Mouse (Mus musculus) olfactory bulb, adult 2 months (tissue): Measurements from ENCODE around the gene Padi2. TPM values are rescaled to one million over a fixed set of nuclear protein-coding genes. Genes with fewer than 3 reads are reported as not detected.

Experiments
- H3K27ac ChIP-seq: fragments of 200-500 bp; 2 replicates; pipeline ENCODE4 v1.5.1; 2012; ENCODE audit warnings: low read depth, low read length; ENCODE audit not compliant: insufficient read depth
- H3K4me1 ChIP-seq: fragments of 200-500 bp; 2 replicates; pipeline ENCODE4 v1.6.1; 2012; ENCODE audit warnings: low read length; ENCODE audit not compliant: control insufficient read depth, insufficient read depth
- H3K4me3 ChIP-seq: fragments of 200-500 bp; 2 replicates; pipeline ENCODE4 v1.5.1; 2012; ENCODE audit warnings: mild to moderate bottlenecking, low read depth, low read length, moderate library complexity; ENCODE audit not compliant: insufficient read depth
- CTCF ChIP-seq: fragments of 200-500 bp; IDR thresholded peaks from 2 replicates; pipeline ENCODE4 v1.5.1; 2012; ENCODE audit warnings: low read depth, mild to moderate bottlenecking, low read length, moderate library complexity; ENCODE audit not compliant: insufficient read depth
- POLR2A ChIP-seq: fragments of 200-500 bp; IDR thresholded peaks from 2 replicates; pipeline ENCODE4 v1.6.1; 2012; ENCODE audit warnings: mild to moderate bottlenecking, low read depth, low read length, moderate library complexity; ENCODE audit not compliant: insufficient read depth
- WGBS: fragments of 180-500 bp; shearing (Covaris S2); methylation state at CpG from one replicate; pipeline ENCODE4 v1.1.7; 2018; 5-methylcytosine and 5-hydroxymethylcytosine counted together
- polyA plus RNA-seq: library from polyadenylated mRNA; stranded (reverse); fragments of >200 nt; gene quantifications from 2 replicates; pipeline ENCODE4 v1.2.4, GENCODE M21; 2012; ENCODE audit warnings: low replicate concordance; ENCODE audit not compliant: missing spikeins, insufficient read depth, insufficient read length

Padi2 gene
- polyA plus RNA-seq, 1 experiment, result not detected

- Histone ChIP-seq H3K27ac (0 out of 2 replicates have a peak overlapping the region, but pooled peaks have one; percentile 3), H3K4me3 (no peak overlapping the region), H3K4me1 (peaks cover 45% of the 10 kb centered on the region)
- 86% methylated on average over 10 of the region's 10 CpGs for WGBS
- no peak for TF ChIP-seq POLR2A
- TF ChIP-seq CTCF, result no peak
These were observed 53.8 kb downstream of the Padi2 start for GRCm38 (mm10) chr4:140959715-140960479.

GRCm38 (mm10) chr4:140960781-140961466 is 54.8 kb downstream of the Padi2 start, which contains the start of gene Sdhb:
TSS of gene Sdhb (plus strand) at chr4:140961203.
- TF ChIP-seq POLR2A (peak; percentile 60), CTCF (no peak)
- H3K27ac ChIP-seq, result peak within 1 kb of the TSS; percentile 94
- H3K4me3 ChIP-seq, result peak within 1 kb of the TSS; percentile 64
- WGBS, result 2% methylated on average over 36 of the region's 37 CpGs
- peaks cover 44% of the 10 kb centered on the region for H3K4me1 ChIP-seq

DNA sequence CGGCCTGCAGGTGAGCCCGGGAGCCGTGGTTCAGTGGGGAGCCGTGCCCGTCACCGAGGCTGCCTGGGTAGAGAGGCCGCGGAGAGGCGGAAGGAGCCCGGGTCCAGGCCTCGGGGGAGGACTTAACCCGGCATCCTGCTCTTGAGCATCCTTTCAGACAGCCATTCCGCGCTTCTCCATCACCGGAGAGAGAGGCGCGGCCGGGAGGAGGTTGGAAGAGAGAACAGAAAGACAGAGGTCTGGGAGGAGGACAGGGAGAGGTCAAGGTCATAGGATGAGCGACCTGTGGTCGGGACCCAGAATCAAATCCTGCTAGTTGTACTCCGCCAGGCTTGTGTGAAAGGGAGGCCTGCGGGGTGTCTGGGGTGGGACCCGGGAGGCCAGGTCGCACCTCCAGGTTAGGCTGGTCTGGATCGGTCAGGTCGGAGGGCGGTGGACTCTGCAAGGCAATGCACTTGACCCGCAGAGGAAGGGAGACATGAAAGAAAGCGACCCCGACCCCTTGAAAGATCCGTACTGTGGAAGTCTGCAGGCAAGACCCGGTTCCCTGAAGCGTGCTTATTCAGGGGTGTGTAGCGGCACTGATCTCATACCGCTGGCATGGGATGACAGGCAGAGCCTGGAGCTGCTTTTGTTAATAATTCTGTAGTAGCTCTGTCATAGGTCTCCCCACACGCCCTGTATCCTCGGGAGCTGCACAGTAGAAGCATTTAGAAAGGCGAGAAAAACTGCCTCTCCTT is 55.5 kb downstream of the Padi2 start:
- TF ChIP-seq POLR2A, result peak; percentile 16; the same call in 1 of the 2 replicates
- no peak for TF ChIP-seq CTCF
- under 1% methylated on average over 38 of the region's 38 CpGs for WGBS
- H3K27ac ChIP-seq, result peak overlapping the region; percentile 90
- H3K4me3 ChIP-seq, result peak overlapping the region; percentile 64
- H3K4me1 ChIP-seq, result peaks cover 48% of the 10 kb centered on the region

DNA sequence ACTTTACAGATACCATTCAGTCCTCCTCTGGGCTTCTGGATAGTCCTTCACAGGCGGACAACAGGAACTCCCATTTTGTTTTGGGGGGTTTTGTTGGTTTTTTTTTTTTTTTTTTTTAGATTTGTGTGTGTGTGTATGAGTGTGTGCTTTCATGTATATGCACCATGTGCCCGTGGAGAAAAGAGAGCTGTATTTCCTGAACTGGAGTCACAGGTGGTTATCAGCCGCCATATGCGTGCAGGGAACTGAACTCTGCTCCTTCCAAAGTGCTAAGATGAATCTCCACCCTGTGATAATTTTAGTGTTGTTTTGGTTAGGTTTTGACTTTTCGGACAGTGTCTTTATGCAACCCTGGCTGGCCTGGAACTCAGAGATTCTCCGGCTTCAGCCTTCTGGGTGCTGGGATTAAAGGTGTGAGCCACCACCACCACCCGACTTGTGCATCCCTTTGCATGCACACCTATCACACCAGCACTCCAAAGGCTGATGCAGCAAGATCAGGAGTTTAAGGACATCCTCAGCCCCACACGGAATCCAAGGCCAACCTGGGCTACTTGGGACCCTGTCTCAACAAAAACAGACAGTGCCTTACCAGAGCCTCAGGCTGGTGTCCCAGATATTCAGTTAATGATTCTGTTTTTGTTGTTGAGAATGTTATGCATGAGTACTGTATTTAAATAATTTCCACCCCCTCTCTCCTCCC is 56.2 kb downstream of the Padi2 start:
- TF ChIP-seq POLR2A (no peak), CTCF (no peak)
- H3K27ac ChIP-seq, result no peak overlapping the region
- WGBS, result 33% methylated on average over 8 of the region's 8 CpGs
- H3K4me3 ChIP-seq, result peak overlapping the region; percentile 64
- peaks cover 42% of the 10 kb centered on the region for H3K4me1 ChIP-seq

- TF ChIP-seq POLR2A, result no peak
- TF ChIP-seq CTCF, result no peak
- peaks cover 42% of the 10 kb centered on the region for H3K4me1 ChIP-seq
- WGBS, result 14% methylated on average over 5 of the region's 5 CpGs
- peak overlapping the region; percentile 49 for H3K27ac ChIP-seq
- H3K4me3 ChIP-seq, result peak overlapping the region; percentile 26
These were observed 56.8 kb downstream of the Padi2 start for GRCm38 (mm10) chr4:140962950-140963349.

DNA sequence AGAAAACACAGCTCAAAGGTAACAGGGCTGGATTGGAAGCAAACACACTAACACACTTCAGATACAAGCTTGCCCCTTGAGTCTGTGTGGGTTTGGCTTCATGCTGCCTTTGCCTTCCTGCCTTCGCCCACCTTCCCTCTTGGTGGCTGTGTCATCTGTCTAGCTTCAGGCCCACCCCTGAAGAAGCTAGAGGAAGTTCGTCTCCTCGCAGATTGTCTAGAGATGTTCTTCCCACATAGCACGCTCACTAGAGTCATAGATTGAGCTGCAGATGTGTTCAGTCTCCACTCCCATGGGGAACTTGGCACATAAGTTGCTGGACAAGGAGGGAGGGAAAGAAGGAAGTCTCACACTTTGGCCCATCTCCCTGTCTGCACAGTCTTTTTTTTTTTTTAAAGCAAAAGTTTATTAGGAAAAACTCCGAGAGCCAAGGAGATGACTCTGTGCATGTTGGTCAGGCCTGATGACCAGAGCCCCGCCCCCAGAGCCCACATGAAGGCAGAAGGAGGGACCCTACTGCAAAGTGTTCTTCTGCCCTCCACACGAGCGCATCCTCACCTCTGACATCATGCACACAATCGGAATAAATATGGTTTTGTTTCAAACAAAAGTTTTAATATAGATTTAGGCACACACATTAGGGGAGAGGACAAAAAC is 57.9 kb downstream of the Padi2 start:
- WGBS, result 47% methylated on average over 9 of the region's 9 CpGs
- H3K4me3 ChIP-seq, result no peak overlapping the region
- peaks cover 33% of the 10 kb centered on the region for H3K4me1 ChIP-seq
- H3K27ac ChIP-seq, result peak overlapping the region; percentile 60; the same call in 1 of the 2 replicates
- no peak for TF ChIP-seq POLR2A
- TF ChIP-seq CTCF, result no peak

DNA sequence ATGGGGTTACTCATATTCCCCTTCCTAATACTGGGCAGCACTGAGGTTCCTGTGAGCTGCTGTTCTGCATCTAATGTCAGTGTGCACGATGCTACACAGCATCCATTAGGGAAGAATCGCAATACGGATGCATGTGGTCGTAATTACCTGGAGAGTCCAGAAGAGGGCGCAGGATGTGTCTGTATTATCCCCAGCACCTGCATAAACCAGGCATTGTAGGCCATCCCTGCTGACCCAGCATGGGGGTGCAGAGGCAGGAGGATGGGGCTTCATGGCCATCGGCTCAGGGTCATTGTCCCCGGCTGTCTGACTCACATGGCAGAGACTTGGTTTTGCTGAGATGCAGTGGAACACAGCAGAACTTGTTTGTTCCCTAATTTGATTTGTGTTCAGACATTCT is 58.5 kb downstream of the Padi2 start:
- WGBS, result 3% methylated on average over 7 of the region's 7 CpGs
- Histone ChIP-seq H3K4me3 (no peak overlapping the region), H3K4me1 (peaks cover 29% of the 10 kb centered on the region), H3K27ac (peak overlapping the region; percentile 24; the same call in 1 of the 2 replicates)
- no peak for TF ChIP-seq POLR2A
- TF ChIP-seq CTCF, result peak; percentile 49

GRCm38 (mm10) chr4:140967386-140968159 is 61.4 kb downstream of the Padi2 start:
- Histone ChIP-seq H3K4me3 (no peak overlapping the region), H3K27ac (no peak overlapping the region), H3K4me1 (peaks cover 22% of the 10 kb centered on the region)
- TF ChIP-seq CTCF (no peak), POLR2A (no peak)
- 80% methylated on average over 11 of the region's 11 CpGs for WGBS
